Mouse (Mus musculus): ENCODE measurements around the gene Gse1. TPM values are rescaled to one million over a fixed set of nuclear protein-coding genes. Genes with fewer than 3 reads are reported as not detected.

The Gse1 gene
- polyA plus RNA-seq, 1 experiment from 2014 or later: 12.2 TPM

GRCm38 (mm10) chr8:120439309-120439708 is 211.1 kb downstream of the Gse1 start:
- ATAC-seq (ENCODE audit: low FRiP score): peak; percentile 68
- no peaks in the 10 kb centered on the region for H3K36me3 ChIP-seq
- H3K27me3 ChIP-seq (replicated peaks): no peaks in the 10 kb centered on the region
- peak overlapping the region; percentile 69 for H3K27ac ChIP-seq (replicated peaks)
- H3K4me3 ChIP-seq (replicated peaks): no peak overlapping the region
- no peaks in the 10 kb centered on the region for H3K9me3 ChIP-seq (replicated peaks)
- 13% methylated on average over 19 of the region's 19 CpGs for WGBS
- peaks cover 58% of the 10 kb centered on the region for H3K4me1 ChIP-seq
- no peak overlapping the region; the same call in 1 of the 2 replicates for H3K9ac ChIP-seq (replicated peaks)
- peak overlapping the region; percentile 20 for H3K4me2 ChIP-seq

- ATAC-seq (ENCODE audit: low FRiP score): peak; percentile 20; the same call in 1 of the 2 replicates
- H3K4me2 ChIP-seq: no peak overlapping the region
- H3K4me3 ChIP-seq (replicated peaks): no peak overlapping the region
- H3K27me3 ChIP-seq (replicated peaks): no peaks in the 10 kb centered on the region
- no peak overlapping the region; the same call in 1 of the 2 replicates for H3K9ac ChIP-seq (replicated peaks)
- peak overlapping the region; percentile 69; the same call in 1 of the 2 replicates for H3K27ac ChIP-seq (replicated peaks)
- no peaks in the 10 kb centered on the region for H3K9me3 ChIP-seq (replicated peaks)
- H3K4me1 ChIP-seq: peaks cover 63% of the 10 kb centered on the region
- no peaks in the 10 kb centered on the region for H3K36me3 ChIP-seq
- WGBS: 37% methylated on average over 12 of the region's 12 CpGs
These were observed 212.5 kb downstream of the Gse1 start for GRCm38 (mm10) chr8:120440739-120441138.

- H3K4me1 ChIP-seq: peaks cover 63% of the 10 kb centered on the region
- H3K36me3 ChIP-seq: no peaks in the 10 kb centered on the region
- H3K9ac ChIP-seq (replicated peaks): no peak overlapping the region
- H3K4me2 ChIP-seq: no peak overlapping the region
- H3K9me3 ChIP-seq (replicated peaks): no peaks in the 10 kb centered on the region
- H3K27me3 ChIP-seq (replicated peaks): no peaks in the 10 kb centered on the region
- H3K27ac ChIP-seq (replicated peaks): no peak overlapping the region; the same call in 1 of the 2 replicates
- no peak overlapping the region for H3K4me3 ChIP-seq (replicated peaks)
- whole genome bisulfite sequencing: 77% methylated on average over 6 of the region's 6 CpGs
- ATAC-seq (ENCODE audit: low FRiP score): no peak
These were observed 213.4 kb downstream of the Gse1 start for GRCm38 (mm10) chr8:120441637-120442036.

- whole genome bisulfite sequencing: 62% methylated on average over 4 of the region's 4 CpGs
- no peak overlapping the region for H3K9ac ChIP-seq (replicated peaks)
- ATAC-seq (ENCODE audit: low FRiP score): no peak
- peaks cover 62% of the 10 kb centered on the region for H3K4me1 ChIP-seq
- H3K9me3 ChIP-seq (replicated peaks): no peaks in the 10 kb centered on the region
- no peak overlapping the region for H3K27ac ChIP-seq (replicated peaks)
- no peaks in the 10 kb centered on the region for H3K27me3 ChIP-seq (replicated peaks)
- no peak overlapping the region for H3K4me3 ChIP-seq (replicated peaks)
- no peak overlapping the region for H3K4me2 ChIP-seq
- H3K36me3 ChIP-seq: no peaks in the 10 kb centered on the region
These were observed 214.2 kb downstream of the Gse1 start for GRCm38 (mm10) chr8:120442306-120443003.

GRCm38 (mm10) chr8:120445249-120445648 is 217.0 kb downstream of the Gse1 start:
- H3K4me3 ChIP-seq (replicated peaks): no peak overlapping the region
- no peaks in the 10 kb centered on the region for H3K27me3 ChIP-seq (replicated peaks)
- H3K9ac ChIP-seq (replicated peaks): no peak overlapping the region
- peaks cover 61% of the 10 kb centered on the region for H3K4me1 ChIP-seq
- no peak overlapping the region for H3K27ac ChIP-seq (replicated peaks)
- no peaks in the 10 kb centered on the region for H3K36me3 ChIP-seq
- H3K4me2 ChIP-seq: no peak overlapping the region
- H3K9me3 ChIP-seq (replicated peaks): no peaks in the 10 kb centered on the region
- 29% methylated on average over 10 of the region's 10 CpGs for WGBS
- ATAC-seq (ENCODE audit: low FRiP score): no peak

- H3K4me1 ChIP-seq: peaks cover 37% of the 10 kb centered on the region
- H3K9me3 ChIP-seq (replicated peaks): no peaks in the 10 kb centered on the region
These were observed 219.9 kb downstream of the Gse1 start for GRCm38 (mm10) chr8:120448131-120448530.

GRCm38 (mm10) chr8:120449139-120449538 is 220.9 kb downstream of the Gse1 start:
- Histone ChIP-seq H3K9ac (replicated peaks) (0 out of 2 replicates have a peak overlapping the region, but pooled peaks have one; percentile 21), H3K4me2 (no peak overlapping the region), H3K36me3 (no peaks in the 10 kb centered on the region), H3K4me1 (peaks cover 44% of the 10 kb centered on the region), H3K4me3 (replicated peaks) (no peak overlapping the region), H3K9me3 (replicated peaks) (no peaks in the 10 kb centered on the region), H3K27me3 (replicated peaks) (no peaks in the 10 kb centered on the region), H3K27ac (replicated peaks) (peak overlapping the region; percentile 63)
- ATAC-seq (ENCODE audit: low FRiP score): 0 out of 2 replicates have a peak, but pooled peaks have one; percentile 10
- whole genome bisulfite sequencing: 71% methylated on average over 4 of the region's 4 CpGs

More at GRCm38 (mm10) chr8:120448131-120448530, 219.9 kb downstream of the Gse1 start:
- Histone ChIP-seq H3K4me2 (no peak overlapping the region), H3K4me3 (replicated peaks) (no peak overlapping the region), H3K27me3 (replicated peaks) (no peaks in the 10 kb centered on the region), H3K27ac (replicated peaks) (peak overlapping the region; percentile 30), H3K9ac (replicated peaks) (no peak overlapping the region), H3K36me3 (no peaks in the 10 kb centered on the region)
- ATAC-seq (ENCODE audit: low FRiP score): 0 out of 2 replicates have a peak, but pooled peaks have one; percentile 12
- WGBS: 14% methylated on average over 6 of the region's 6 CpGs

- peak; percentile 32; the same call in 1 of the 2 replicates for ATAC-seq (ENCODE audit: low FRiP score)
- Histone ChIP-seq H3K4me2 (peak overlapping the region; percentile 25), H3K9ac (replicated peaks) (peak overlapping the region; percentile 21; the same call in 1 of the 2 replicates), H3K36me3 (no peaks in the 10 kb centered on the region), H3K4me3 (replicated peaks) (no peak overlapping the region), H3K27ac (replicated peaks) (peak overlapping the region; percentile 63), H3K9me3 (replicated peaks) (no peaks in the 10 kb centered on the region), H3K27me3 (replicated peaks) (no peaks in the 10 kb centered on the region), H3K4me1 (peaks cover 49% of the 10 kb centered on the region)
- WGBS: 5% methylated on average over 17 of the region's 17 CpGs
These were observed 221.4 kb downstream of the Gse1 start for GRCm38 (mm10) chr8:120449608-120450031.

GRCm38 (mm10) chr8:120452111-120452510 is 223.9 kb downstream of the Gse1 start:
- no peaks in the 10 kb centered on the region for H3K36me3 ChIP-seq
- no peaks in the 10 kb centered on the region for H3K9me3 ChIP-seq (replicated peaks)
- no peak overlapping the region for H3K4me3 ChIP-seq (replicated peaks)
- H3K27me3 ChIP-seq (replicated peaks): no peaks in the 10 kb centered on the region
- peaks cover 66% of the 10 kb centered on the region for H3K4me1 ChIP-seq
- WGBS: 84% methylated on average over 2 of the region's 2 CpGs
- ATAC-seq (ENCODE audit: low FRiP score): no peak
- H3K4me2 ChIP-seq: no peak overlapping the region
- no peak overlapping the region for H3K27ac ChIP-seq (replicated peaks)
- no peak overlapping the region for H3K9ac ChIP-seq (replicated peaks)

- no peak for ATAC-seq (ENCODE audit: low FRiP score)
- 74% methylated on average over 6 of the region's 6 CpGs for WGBS
- Histone ChIP-seq H3K4me2 (no peak overlapping the region), H3K27ac (replicated peaks) (no peak overlapping the region; the same call in 1 of the 2 replicates), H3K36me3 (no peaks in the 10 kb centered on the region), H3K27me3 (replicated peaks) (no peaks in the 10 kb centered on the region), H3K9ac (replicated peaks) (no peak overlapping the region), H3K4me3 (replicated peaks) (no peak overlapping the region), H3K4me1 (peaks cover 66% of the 10 kb centered on the region), H3K9me3 (replicated peaks) (no peaks in the 10 kb centered on the region)
These were observed 226.1 kb downstream of the Gse1 start for GRCm38 (mm10) chr8:120454404-120454803.

- no peaks in the 10 kb centered on the region for H3K27me3 ChIP-seq (replicated peaks)
- H3K9ac ChIP-seq (replicated peaks): no peak overlapping the region
- ATAC-seq (ENCODE audit: low FRiP score): peak; percentile 50; the same call in 1 of the 2 replicates
- 23% methylated on average over 6 of the region's 6 CpGs for WGBS
- H3K9me3 ChIP-seq (replicated peaks): no peaks in the 10 kb centered on the region
- peaks cover 72% of the 10 kb centered on the region for H3K4me1 ChIP-seq
- no peaks in the 10 kb centered on the region for H3K36me3 ChIP-seq
- no peak overlapping the region for H3K4me2 ChIP-seq
- H3K4me3 ChIP-seq (replicated peaks): no peak overlapping the region
- H3K27ac ChIP-seq (replicated peaks): peak overlapping the region; percentile 70
These were observed 232.1 kb downstream of the Gse1 start for GRCm38 (mm10) chr8:120460375-120460774.

GRCm38 (mm10) chr8:120462119-120462551 is 233.9 kb downstream of the Gse1 start:
- Histone ChIP-seq H3K27ac (replicated peaks) (peak overlapping the region; percentile 19; the same call in 1 of the 2 replicates), H3K4me2 (no peak overlapping the region), H3K9me3 (replicated peaks) (no peaks in the 10 kb centered on the region), H3K36me3 (no peaks in the 10 kb centered on the region), H3K4me1 (peaks cover 74% of the 10 kb centered on the region), H3K27me3 (replicated peaks) (no peaks in the 10 kb centered on the region), H3K9ac (replicated peaks) (no peak overlapping the region), H3K4me3 (replicated peaks) (no peak overlapping the region)
- WGBS: 19% methylated on average over 15 of the region's 15 CpGs
- ATAC-seq (ENCODE audit: low FRiP score): no peak
